Mouse (Mus musculus) layer of hippocampus, adult 11-12 months (tissue): ENCODE measurements around the gene Atp8b4.

ENCODE experiments used
- DNase-seq: peaks from one replicate; pipeline ENCODE4 v3.0.0; 2022; ENCODE audit warnings: low spot score

Gene Atp8b4

GRCm38 (mm10) chr2:126361131-126361810 is 139.2 kb downstream of the Atp8b4 start:
- DNase-seq = no peak

GRCm38 (mm10) chr2:126360688-126361087 is 139.8 kb downstream of the Atp8b4 start:
- no peak for DNase-seq

GRCm38 (mm10) chr2:126359965-126360364 is 140.5 kb downstream of the Atp8b4 start:
- no peak for DNase-seq

GRCm38 (mm10) chr2:126359278-126359677 is 141.2 kb downstream of the Atp8b4 start:
- no peak for DNase-seq

GRCm38 (mm10) chr2:126358741-126359140 is 141.7 kb downstream of the Atp8b4 start:
- no peak for DNase-seq

- no peak for DNase-seq
Measured at GRCm38 (mm10) chr2:126355259-126355658, 145.2 kb downstream of the Atp8b4 start.

- no peak for DNase-seq
Measured at GRCm38 (mm10) chr2:126351811-126352210, 148.7 kb downstream of the Atp8b4 start.

GRCm38 (mm10) chr2:126343026-126343593 is 157.4 kb downstream of the Atp8b4 start:
- no peak for DNase-seq

GRCm38 (mm10) chr2:126341521-126341920 is 159.0 kb downstream of the Atp8b4 start:
- DNase-seq = no peak

GRCm38 (mm10) chr2:126340201-126340600 is 160.3 kb downstream of the Atp8b4 start:
- DNase-seq = no peak

GRCm38 (mm10) chr2:126339516-126339915 is 161.0 kb downstream of the Atp8b4 start:
- DNase-seq = no peak

- no peak for DNase-seq
Measured at GRCm38 (mm10) chr2:126337143-126337542, 163.3 kb downstream of the Atp8b4 start.

GRCm38 (mm10) chr2:126331794-126332193 is 168.7 kb downstream of the Atp8b4 start:
- no peak for DNase-seq

- DNase-seq = no peak
Measured at GRCm38 (mm10) chr2:126323206-126323605, 177.3 kb downstream of the Atp8b4 start.

GRCm38 (mm10) chr2:126322631-126323031 is 177.8 kb downstream of the Atp8b4 start:
- DNase-seq = no peak

- DNase-seq = no peak
Measured at GRCm38 (mm10) chr2:126318071-126318470, 182.4 kb downstream of the Atp8b4 start.

GRCm38 (mm10) chr2:126316942-126317341 is 183.5 kb downstream of the Atp8b4 start:
- DNase-seq = no peak

- no peak for DNase-seq
Measured at GRCm38 (mm10) chr2:126316346-126316745, 184.1 kb downstream of the Atp8b4 start.

GRCm38 (mm10) chr2:126311056-126311455 is 189.4 kb downstream of the Atp8b4 start:
- no peak for DNase-seq

GRCm38 (mm10) chr2:126309994-126310393 is 190.5 kb downstream of the Atp8b4 start:
- no peak for DNase-seq

- no peak for DNase-seq
Measured at GRCm38 (mm10) chr2:126304621-126305020, 195.9 kb downstream of the Atp8b4 start.

- DNase-seq = no peak
Measured at GRCm38 (mm10) chr2:126303226-126303625, 197.2 kb downstream of the Atp8b4 start.

GRCm38 (mm10) chr2:126302381-126302780 is 198.1 kb downstream of the Atp8b4 start:
- DNase-seq = no peak

- DNase-seq = no peak
Measured at GRCm38 (mm10) chr2:126290702-126291101, 209.8 kb downstream of the Atp8b4 start.
